Mouse (Mus musculus): ENCODE results near the gene Ambn. TPM values are rescaled to one million over a fixed set of nuclear protein-coding genes. Genes with fewer than 3 reads are reported as not detected.

Gene Ambn
- polyA plus RNA-seq, 1 experiment, result not detected

- TF ChIP-seq POLR2A (IDR thresholded peaks at IDR 0.05; ENCODE audit: borderline replicate concordance, extremely low read depth, low read depth, low read length), result no peak
- no peak for TF ChIP-seq CTCF (IDR thresholded peaks at IDR 0.05; ENCODE audit: insufficient read depth, low read length)
- whole genome bisulfite sequencing, result 56% methylated on average over 3 of the region's 3 CpGs
- no peak for DNase-seq
- Histone ChIP-seq H3K4me1 (ENCODE audit: control insufficient read depth, insufficient read depth, low read length) (no peaks in the 10 kb centered on the region), H3K4me3 (replicated peaks; ENCODE audit: extremely low read depth, low read depth, low read length) (no peak overlapping the region)
Observed at GRCm38 (mm10) chr5:88499781-88500180, 44.0 kb downstream of the Ambn start.

DNA sequence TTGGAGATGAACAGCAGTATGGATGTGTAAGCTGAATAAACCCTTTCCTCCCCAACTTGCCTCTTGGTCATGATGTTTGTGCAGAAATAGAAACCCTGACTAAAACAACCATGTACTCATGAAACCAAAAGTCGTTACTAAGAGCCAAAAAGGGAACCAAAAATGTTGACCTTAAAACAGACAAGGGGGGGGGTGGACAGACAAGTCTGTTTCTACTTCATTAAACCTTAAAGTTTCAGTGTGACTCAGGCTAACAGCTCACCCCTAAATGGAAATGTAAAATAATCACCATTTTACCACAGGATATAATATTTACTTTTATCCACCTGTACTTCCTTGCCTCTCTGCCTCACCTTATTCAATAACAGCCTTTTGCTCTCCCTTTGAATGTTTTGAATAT is 52.8 kb downstream of the Ambn start:
- DNase-seq, result no peak
- Histone ChIP-seq H3K4me1 (ENCODE audit: control insufficient read depth, insufficient read depth, low read length) (no peaks in the 10 kb centered on the region), H3K4me3 (replicated peaks; ENCODE audit: extremely low read depth, low read depth, low read length) (no peak overlapping the region)
- 26% methylated on average over 1 of the region's 1 CpGs for WGBS
- no peak for TF ChIP-seq POLR2A (IDR thresholded peaks at IDR 0.05; ENCODE audit: borderline replicate concordance, extremely low read depth, low read depth, low read length)
- TF ChIP-seq CTCF (IDR thresholded peaks at IDR 0.05; ENCODE audit: insufficient read depth, low read length), result no peak

- WGBS, result 66% methylated on average over 1 of the region's 1 CpGs
- DNase-seq, result no peak
Observed at GRCm38 (mm10) chr5:88508990-88509389, 53.2 kb downstream of the Ambn start.

More at GRCm38 (mm10) chr5:88508990-88509389, 53.2 kb downstream of the Ambn start:
- TF ChIP-seq POLR2A (IDR thresholded peaks at IDR 0.05; ENCODE audit: borderline replicate concordance, extremely low read depth, low read depth, low read length) (no peak), CTCF (IDR thresholded peaks at IDR 0.05; ENCODE audit: insufficient read depth, low read length) (no peak)
- H3K4me1 ChIP-seq (ENCODE audit: control insufficient read depth, insufficient read depth, low read length), result no peaks in the 10 kb centered on the region
- H3K4me3 ChIP-seq (replicated peaks; ENCODE audit: extremely low read depth, low read depth, low read length), result no peak overlapping the region

Other genes with a start within 250 kb of the Ambn start
- not detected in 2 replicates for gene Gm7714, start 187.1 kb upstream of the Ambn start, polyA plus RNA-seq (2012; rRNA removed)
- not detected in 2 replicates for gene Prol1, start 138.7 kb upstream of the Ambn start, polyA plus RNA-seq (2012; rRNA removed)
- 0.69 and 0.75 TPM in 2 replicates for gene Amtn, start 79.9 kb upstream of the Ambn start, polyA plus RNA-seq (2012; rRNA removed)
- not detected in 2 replicates for gene Enam, start 32.0 kb downstream of the Ambn start, polyA plus RNA-seq (2012; rRNA removed)
- 7.7 and 20.2 TPM in 2 replicates for gene Jchain, start 71.9 kb downstream of the Ambn start, polyA plus RNA-seq (2012; rRNA removed)
- gene Utp3, start 98.5 kb downstream of the Ambn start, polyA plus RNA-seq (2012; rRNA removed), result 9.0 and 10.1 TPM in 2 replicates
- 4.1 and 4.6 TPM in 2 replicates for gene Rufy3, start 109.0 kb downstream of the Ambn start, polyA plus RNA-seq (2012; rRNA removed)
- gene Grsf1, start 220.2 kb downstream of the Ambn start, polyA plus RNA-seq (2012; rRNA removed), result 20.1 and 23.5 TPM in 2 replicates

Measured in lung, adult 2 months (tissue).